Mouse (Mus musculus): ENCODE data around the gene Pithd1.
"Not testable (repeated sequence)": the region's sequence is repeated elsewhere in the genome, so short reads cannot be mapped to it uniquely, and the experiment has no call there.

The Pithd1 gene

GRCm38 (mm10) chr4:135962946-135963345 is 24.1 kb downstream of the Pithd1 start:
- no peak for DNase-seq (ENCODE audit: low read depth, low spot score)

- DNase-seq (ENCODE audit: low read depth, low spot score), result no peak
These were observed 24.9 kb downstream of the Pithd1 start for GRCm38 (mm10) chr4:135962198-135962597.

- DNase-seq (ENCODE audit: low read depth, low spot score), result no peak
These were observed 25.4 kb downstream of the Pithd1 start for GRCm38 (mm10) chr4:135961709-135962108.

- peak; percentile 64 for DNase-seq (ENCODE audit: low read depth, low spot score)
These were observed 26.3 kb downstream of the Pithd1 start for GRCm38 (mm10) chr4:135960717-135961116.

- DNase-seq (ENCODE audit: low read depth, low spot score), result no peak
These were observed 28.7 kb downstream of the Pithd1 start for GRCm38 (mm10) chr4:135958354-135958753.

- DNase-seq (ENCODE audit: low read depth, low spot score), result no peak
These were observed 31.2 kb downstream of the Pithd1 start for GRCm38 (mm10) chr4:135955886-135956285.

GRCm38 (mm10) chr4:135954241-135954640 is 32.8 kb downstream of the Pithd1 start:
- peak; percentile 65 for DNase-seq (ENCODE audit: low read depth, low spot score)

- DNase-seq (ENCODE audit: low read depth, low spot score), result no peak
These were observed 33.9 kb downstream of the Pithd1 start for GRCm38 (mm10) chr4:135953179-135953578.

GRCm38 (mm10) chr4:135951505-135951904 is 35.6 kb downstream of the Pithd1 start:
- DNase-seq (ENCODE audit: low read depth, low spot score), result no peak

GRCm38 (mm10) chr4:135950365-135950764 is 36.7 kb downstream of the Pithd1 start:
- no peak for DNase-seq (ENCODE audit: low read depth, low spot score)

- DNase-seq (ENCODE audit: low read depth, low spot score), result no peak
These were observed 37.2 kb downstream of the Pithd1 start for GRCm38 (mm10) chr4:135949911-135950310.

- no peak for DNase-seq (ENCODE audit: low read depth, low spot score)
These were observed 37.6 kb downstream of the Pithd1 start for GRCm38 (mm10) chr4:135949475-135949874.

GRCm38 (mm10) chr4:135948142-135948541 is 38.9 kb downstream of the Pithd1 start:
- no peak for DNase-seq (ENCODE audit: low read depth, low spot score)

- DNase-seq (ENCODE audit: low read depth, low spot score), result no peak
These were observed 40.3 kb downstream of the Pithd1 start for GRCm38 (mm10) chr4:135946659-135947301.

- DNase-seq (ENCODE audit: low read depth, low spot score), result peak; percentile 72
These were observed 40.8 kb downstream of the Pithd1 start, which contains the start of gene Hmgcl for GRCm38 (mm10) chr4:135946278-135946658. Gene Hmgcl (plus strand): TSS chr4:135946448.

- no peak for DNase-seq (ENCODE audit: low read depth, low spot score)
These were observed 41.4 kb downstream of the Pithd1 start for GRCm38 (mm10) chr4:135945706-135946105.

- no peak for DNase-seq (ENCODE audit: low read depth, low spot score)
These were observed 43.7 kb downstream of the Pithd1 start for GRCm38 (mm10) chr4:135943389-135943788.

GRCm38 (mm10) chr4:135942193-135942592 is 44.9 kb downstream of the Pithd1 start:
- DNase-seq (ENCODE audit: low read depth, low spot score), result no peak

GRCm38 (mm10) chr4:135941026-135941425 is 46.0 kb downstream of the Pithd1 start:
- not testable (repeated sequence) for DNase-seq (ENCODE audit: low read depth, low spot score)

GRCm38 (mm10) chr4:135938858-135939257 is 48.2 kb downstream of the Pithd1 start:
- no peak for DNase-seq (ENCODE audit: low read depth, low spot score)

GRCm38 (mm10) chr4:135935502-135935901 is 51.6 kb downstream of the Pithd1 start:
- no peak for DNase-seq (ENCODE audit: low read depth, low spot score)

GRCm38 (mm10) chr4:135934708-135935500 is 52.2 kb downstream of the Pithd1 start:
- DNase-seq (ENCODE audit: low read depth, low spot score), result no peak

- no peak for DNase-seq (ENCODE audit: low read depth, low spot score)
These were observed 55.2 kb downstream of the Pithd1 start for GRCm38 (mm10) chr4:135931832-135932231.

Measured in retina, adult 2 months (tissue).